Mouse (Mus musculus) myocyte (in vitro differentiated cells): Measurements from ENCODE around the gene Gm10775. TPM values are rescaled to one million over a fixed set of nuclear protein-coding genes. Genes with fewer than 3 reads are reported as not detected.

Experiments
- H3K27me3 ChIP-seq: one replicate; pipeline ENCODE4 v1.6.1; 2011; ENCODE audit not compliant: control insufficient read depth, insufficient read depth, insufficient read length
- H3K36me3 ChIP-seq: one replicate; pipeline ENCODE4 v1.6.1; 2011; ENCODE audit not compliant: control insufficient read depth, insufficient read depth
- H3K4me2 ChIP-seq: one replicate; pipeline ENCODE4 v1.6.1; 2011; ENCODE audit warnings: low read depth, control low read depth
- H3K4me3 ChIP-seq: one replicate; pipeline ENCODE4 v1.5.1; 2011; ENCODE audit warnings: mild to moderate bottlenecking, control low read depth, moderate library complexity
- H3K79me2 ChIP-seq: one replicate; pipeline ENCODE4 v1.6.1; 2011; ENCODE audit not compliant: control insufficient read depth, insufficient read depth
- H3ac ChIP-seq: one replicate; pipeline ENCODE4 v1.6.1; 2011; ENCODE audit not compliant: control insufficient read depth, insufficient read length
- CEBPB ChIP-seq: IDR thresholded peaks from 2 replicates; pipeline ENCODE4 v1.6.1; 2011; ENCODE audit warnings: mild to moderate bottlenecking, moderate library complexity; ENCODE audit not compliant: poor library complexity, insufficient read depth, severe bottlenecking
- E2F4 ChIP-seq: IDR thresholded peaks from one replicate; pipeline ENCODE4 v1.6.1; 2011; ENCODE audit warnings: mild to moderate bottlenecking, control low read depth, moderate library complexity; ENCODE audit not compliant: insufficient read depth
- MYOD1 ChIP-seq, 3 experiments: IDR thresholded peaks; one replicate each; pipeline ENCODE4 v1.6.1; 2011; ENCODE audit warnings: control low read depth in 2 of 3, low read depth in 2 of 3, mild to moderate bottlenecking in 2 of 3, moderate library complexity in 1 of 3; ENCODE audit not compliant: insufficient read length in 2 of 3, control insufficient read depth in 1 of 3
- MYOG ChIP-seq, 3 experiments: IDR thresholded peaks; one replicate each; pipeline ENCODE4 v1.6.1; 2011; ENCODE audit warnings: control low read depth in 2 of 3, low read depth in 2 of 3, mild to moderate bottlenecking in 2 of 3; ENCODE audit not compliant: insufficient read length in 2 of 3, control insufficient read depth in 1 of 3, insufficient read depth in 1 of 3
- POLR2A ChIP-seq: IDR thresholded peaks from one replicate; pipeline ENCODE4 v1.6.1; 2011; ENCODE audit warnings: low read depth, mild to moderate bottlenecking, control low read depth, moderate library complexity; ENCODE audit not compliant: insufficient read length
- POLR2AphosphoS2 ChIP-seq: IDR thresholded peaks from one replicate; pipeline ENCODE4 v1.6.1; 2011; ENCODE audit warnings: low read depth, control low read depth; ENCODE audit not compliant: insufficient read length
- SRF ChIP-seq: IDR thresholded peaks from one replicate; pipeline ENCODE4 v1.6.1; 2011; ENCODE audit warnings: low read depth; ENCODE audit not compliant: control insufficient read depth, insufficient read length
- TCF12 ChIP-seq: IDR thresholded peaks from one replicate; pipeline ENCODE4 v1.6.1; 2011; ENCODE audit warnings: mild to moderate bottlenecking, control low read depth; ENCODE audit not compliant: poor library complexity, insufficient read depth, severe bottlenecking
- TCF3 ChIP-seq: IDR thresholded peaks from one replicate; pipeline ENCODE4 v1.6.1; 2011; ENCODE audit warnings: low read depth, control low read depth; ENCODE audit not compliant: insufficient read length
- USF1 ChIP-seq: IDR thresholded peaks from one replicate; pipeline ENCODE4 v1.6.1; 2011; ENCODE audit warnings: low read depth, mild to moderate bottlenecking, control low read depth, moderate library complexity
- polyA plus RNA-seq: library from polyadenylated mRNA; unstranded; fragments of >200 nt; fragmentation: generic; extraction: Trizol; gene quantifications from one replicate; pipeline ENCODE4 v1.2.1, GENCODE M21; 2012; ENCODE audit warnings: missing spikeins

Gene Gm10775
- polyA plus RNA-seq, 1 experiment, result not detected

DNA sequence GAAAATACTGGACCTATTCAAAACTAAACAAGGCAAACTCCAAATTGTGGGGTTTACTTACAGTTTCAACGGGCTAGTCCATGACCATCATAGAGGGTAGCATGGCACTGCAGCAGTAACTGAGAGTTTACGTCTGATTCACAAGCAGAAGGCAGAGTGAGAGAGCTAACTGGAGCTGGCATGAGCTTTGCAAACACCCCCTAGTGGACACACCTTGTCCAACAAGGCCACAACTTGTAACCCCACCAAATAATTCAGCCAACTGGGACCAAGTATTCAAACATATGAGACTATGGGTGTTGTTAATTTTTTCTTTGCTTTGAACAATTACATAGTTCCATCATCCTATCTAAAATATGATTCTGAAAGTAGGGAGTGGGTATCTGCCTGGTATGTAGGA, 27.4 kb downstream of the Gm10775 start:
- H3K4me2 ChIP-seq, result no peak overlapping the region
- no peak overlapping the region for H3K4me3 ChIP-seq
- TF ChIP-seq SRF (no peak), CEBPB (no peak), POLR2A (no peak), USF1 (no peak), TCF12 (no peak), MYOD1 (IDR thresholded peaks at IDR 0.05; ENCODE audit: control insufficient read depth in 1 of 3, insufficient read length in 2 of 3, low read depth in 2 of 3) (no peak), E2F4 (no peak), TCF3 (no peak), MYOG (IDR thresholded peaks at IDR 0.05; ENCODE audit: control insufficient read depth in 1 of 3, insufficient read depth in 1 of 3, insufficient read length in 2 of 3, low read depth in 2 of 3) (no peak)
- H3K36me3 ChIP-seq, result peaks cover 21% of the 10 kb centered on the region
- no peak overlapping the region for H3ac ChIP-seq
- H3K79me2 ChIP-seq, result no peaks in the 10 kb centered on the region
- H3K27me3 ChIP-seq, result no peaks in the 10 kb centered on the region

DNA sequence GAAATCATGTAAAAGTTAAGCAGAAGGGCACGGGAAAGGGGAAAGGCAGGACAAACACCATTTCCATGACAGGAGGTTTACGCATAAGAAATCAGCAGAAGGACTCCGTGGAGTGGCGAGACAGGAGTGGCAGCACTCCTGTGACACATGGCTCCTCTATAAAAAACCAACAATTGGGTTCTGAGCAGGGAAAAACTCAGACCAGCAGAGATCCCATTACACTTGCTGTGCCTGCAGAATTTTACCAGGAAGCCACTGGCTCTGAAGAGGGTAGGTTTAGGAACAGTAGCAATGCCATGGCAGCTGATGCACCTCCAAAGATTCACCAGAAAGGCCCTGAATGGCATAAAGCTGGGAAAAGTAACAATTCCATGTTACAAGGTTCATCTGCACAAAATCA, 37.0 kb downstream of the Gm10775 start:
- Histone ChIP-seq H3ac (no peak overlapping the region), H3K4me2 (no peak overlapping the region), H3K4me3 (no peak overlapping the region), H3K79me2 (no peaks in the 10 kb centered on the region), H3K27me3 (no peaks in the 10 kb centered on the region), H3K36me3 (peaks cover 37% of the 10 kb centered on the region)
- TF ChIP-seq TCF3 (no peak), POLR2A (no peak), POLR2AphosphoS2 (no peak), E2F4 (no peak)

Other genes starting within 250 kb of the Gm10775 start
- not detected for gene Spata31d1c, start 226.5 kb upstream of the Gm10775 start, polyA plus RNA-seq
- not detected for gene Prss47, start 206.8 kb upstream of the Gm10775 start, polyA plus RNA-seq
- 6.0 TPM for gene Mfsd14b, start 146.6 kb upstream of the Gm10775 start, polyA plus RNA-seq
- not detected for gene Olfr465-ps1, start 121.5 kb upstream of the Gm10775 start, polyA plus RNA-seq
- gene Olfr466, start 109.3 kb upstream of the Gm10775 start, polyA plus RNA-seq, result not detected
- not detected for gene Nlrp4f, start 53.6 kb upstream of the Gm10775 start, polyA plus RNA-seq
- 11.9 TPM for gene Zfp369, start 19.3 kb downstream of the Gm10775 start, polyA plus RNA-seq